Mouse (Mus musculus) megakaryocyte, embryonic 14.5 days (primary cell): ENCODE data around the gene Ptov1. TPM values are rescaled to one million over a fixed set of nuclear protein-coding genes. Genes with fewer than 3 reads are reported as not detected.

ENCODE experiments used
- H3K27me3 ChIP-seq: replicated peaks from 2 replicates; pipeline ENCODE3; 2012; ENCODE audit warnings: inconsistent platforms
- H3K36me3 ChIP-seq: replicated peaks from 2 replicates; pipeline ENCODE3; 2012; ENCODE audit warnings: low read length, inconsistent platforms, mixed read lengths
- H3K4me1 ChIP-seq: 2 replicates; pipeline ENCODE4 v1.6.1; 2012; ENCODE audit warnings: inconsistent platforms
- H3K4me3 ChIP-seq: replicated peaks from 2 replicates; pipeline ENCODE3; 2012; ENCODE audit warnings: moderate library complexity, mild to moderate bottlenecking, inconsistent platforms
- H3K9me3 ChIP-seq: 2 replicates; pipeline ENCODE4 v1.6.1; 2012; ENCODE audit warnings: inconsistent platforms
- FLI1 ChIP-seq: IDR thresholded peaks from 2 replicates; pipeline ENCODE4 v1.6.1; 2012; ENCODE audit warnings: low read length, inconsistent platforms, mixed read lengths
- GATA1 ChIP-seq: IDR thresholded peaks from 3 replicates; pipeline ENCODE4 v1.6.1; 2012; ENCODE audit warnings: mixed read lengths, low read length, inconsistent platforms, borderline replicate concordance
- polyA plus RNA-seq: library from polyadenylated mRNA; stranded (reverse); fragments of >175 nt; gene quantifications from 2 replicates; pipeline ENCODE4 v1.2.3, GENCODE M21; 2012; ENCODE audit warnings: low replicate concordance; ENCODE audit not compliant: insufficient read depth

Gene Ptov1
- polyA plus RNA-seq, 1 experiment = 191 TPM

- peaks cover 66% of the 10 kb centered on the region for H3K36me3 ChIP-seq
- peaks cover 72% of the 10 kb centered on the region for H3K4me1 ChIP-seq
- peak within 1 kb of the TSS; percentile 98 for H3K4me3 ChIP-seq
- TF ChIP-seq GATA1 (no peak), FLI1 (no peak)
- H3K27me3 ChIP-seq = no peaks in the 10 kb centered on the region
- H3K9me3 ChIP-seq = no peaks in the 10 kb centered on the region
Measured at GRCm38 (mm10) chr7:44816470-44817021, 53.0 kb downstream of the Ptov1 start, which contains the start of gene Atf5. Gene Atf5 (minus strand): TSS chr7:44816658.

- Histone ChIP-seq H3K4me1 (peaks cover 67% of the 10 kb centered on the region), H3K9me3 (no peaks in the 10 kb centered on the region), H3K27me3 (no peaks in the 10 kb centered on the region), H3K4me3 (peak within 1 kb of the TSS; percentile 98), H3K36me3 (peaks cover 66% of the 10 kb centered on the region)
- TF ChIP-seq GATA1 = no peak
- TF ChIP-seq FLI1 = peak; percentile 26; the same call in 1 of the 2 replicates
Measured at GRCm38 (mm10) chr7:44815721-44816469, 53.7 kb downstream of the Ptov1 start, which contains the start of the genes Nup62 and Il4i1. Gene Nup62 (plus strand): TSS chr7:44816088. Gene Il4i1 (plus strand): TSS chr7:44816387.

- Histone ChIP-seq H3K4me3 (peak overlapping the region; percentile 98), H3K4me1 (peaks cover 63% of the 10 kb centered on the region), H3K36me3 (peaks cover 61% of the 10 kb centered on the region), H3K27me3 (no peaks in the 10 kb centered on the region), H3K9me3 (no peaks in the 10 kb centered on the region)
- TF ChIP-seq GATA1 (no peak), FLI1 (no peak)
Measured at GRCm38 (mm10) chr7:44814952-44815553, 54.5 kb downstream of the Ptov1 start.

GRCm38 (mm10) chr7:44814423-44814822 is 55.2 kb downstream of the Ptov1 start:
- no peaks in the 10 kb centered on the region for H3K9me3 ChIP-seq
- TF ChIP-seq FLI1 (no peak), GATA1 (no peak)
- H3K27me3 ChIP-seq = no peaks in the 10 kb centered on the region
- H3K4me1 ChIP-seq = peaks cover 59% of the 10 kb centered on the region
- peaks cover 55% of the 10 kb centered on the region for H3K36me3 ChIP-seq
- H3K4me3 ChIP-seq = peak overlapping the region; percentile 98

GRCm38 (mm10) chr7:44813985-44814384 is 55.6 kb downstream of the Ptov1 start:
- Histone ChIP-seq H3K4me3 (no peak overlapping the region), H3K4me1 (peaks cover 59% of the 10 kb centered on the region), H3K27me3 (no peaks in the 10 kb centered on the region), H3K9me3 (no peaks in the 10 kb centered on the region), H3K36me3 (peaks cover 53% of the 10 kb centered on the region)
- no peak for TF ChIP-seq GATA1
- no peak for TF ChIP-seq FLI1

Other genes starting within 250 kb of the Ptov1 start
- gene Myh14, start 198.9 kb downstream of the Ptov1 start, polyA plus RNA-seq = 0.02 TPM in 1 of 2 replicates, not detected in the other
- gene Izumo2, start 161.0 kb downstream of the Ptov1 start, polyA plus RNA-seq = not detected in 2 replicates
- gene Vrk3, start 121.4 kb downstream of the Ptov1 start, polyA plus RNA-seq = 63.8 and 68.6 TPM in 2 replicates
- gene Zfp473, start 118.7 kb downstream of the Ptov1 start, polyA plus RNA-seq = 0.12 TPM in 1 of 2 replicates, not detected in the other
- 59.4 and 135 TPM in 2 replicates for gene Nup62, start 53.7 kb downstream of the Ptov1 start, polyA plus RNA-seq
- 3.0 and 3.6 TPM in 2 replicates for gene Il4i1, start 53.4 kb downstream of the Ptov1 start, polyA plus RNA-seq
- gene Atf5, start 53.1 kb downstream of the Ptov1 start, polyA plus RNA-seq = 279 and 321 TPM in 2 replicates
- gene Akt1s1, start 20.8 kb downstream of the Ptov1 start, polyA plus RNA-seq = 372 and 2,506 TPM in 2 replicates
- 44.5 TPM in 2 replicates for gene Tbc1d17, start 20.7 kb downstream of the Ptov1 start, polyA plus RNA-seq
- gene Pnkp, start 12.6 kb downstream of the Ptov1 start, polyA plus RNA-seq = 30.0 and 36.4 TPM in 2 replicates
- gene Med25, start 22.9 kb upstream of the Ptov1 start, polyA plus RNA-seq = 249 and 952 TPM in 2 replicates
- gene Fuz, start 26.3 kb upstream of the Ptov1 start, polyA plus RNA-seq = 69.9 and 126 TPM in 2 replicates
- 137 and 235 TPM in 2 replicates for gene Ap2a1, start 59.7 kb upstream of the Ptov1 start, polyA plus RNA-seq
- gene Tsks, start 73.4 kb upstream of the Ptov1 start, polyA plus RNA-seq = 0.62 TPM in 1 of 2 replicates, not detected in the other
- 0.82 TPM in 1 of 2 replicates, not detected in the other for gene Cpt1c, start 105.1 kb upstream of the Ptov1 start, polyA plus RNA-seq
- gene Prmt1, start 116.8 kb upstream of the Ptov1 start, polyA plus RNA-seq = 7.0 and 74.9 TPM in 2 replicates
- gene Irf3, start 127.9 kb upstream of the Ptov1 start, polyA plus RNA-seq = 44.2 and 87.0 TPM in 2 replicates
- 44.7 and 73.7 TPM in 2 replicates for gene Bcl2l12, start 128.9 kb upstream of the Ptov1 start, polyA plus RNA-seq
- 219 and 387 TPM in 2 replicates for gene Scaf1, start 146.6 kb upstream of the Ptov1 start, polyA plus RNA-seq
- gene Rras, start 148.2 kb upstream of the Ptov1 start, polyA plus RNA-seq = 26.5 and 83.1 TPM in 2 replicates
- gene Prr12, start 183.1 kb upstream of the Ptov1 start, polyA plus RNA-seq = 63.6 and 73.6 TPM in 2 replicates
- gene Nosip, start 192.6 kb upstream of the Ptov1 start, polyA plus RNA-seq = 150 and 186 TPM in 2 replicates
- gene Prrg2, start 192.9 kb upstream of the Ptov1 start, polyA plus RNA-seq = 91.5 and 106 TPM in 2 replicates
- 1.7 TPM in 1 of 2 replicates, not detected in the other for gene Rcn3, start 222.4 kb upstream of the Ptov1 start, polyA plus RNA-seq
- 28.9 and 70.0 TPM in 2 replicates for gene Fcgrt, start 234.1 kb upstream of the Ptov1 start, polyA plus RNA-seq